Mouse (Mus musculus) common myeloid progenitor, adult 5-6 weeks (primary cell): ENCODE results near the gene Tuba1b. TPM values are rescaled to one million over a fixed set of nuclear protein-coding genes. Genes with fewer than 3 reads are reported as not detected.
"Not testable (repeated sequence)": the region's sequence is repeated elsewhere in the genome, so short reads cannot be mapped to it uniquely, and the experiment has no call there.

ENCODE experiments used
- ATAC-seq: replicated peaks from 2 replicates; pipeline ENCODE4 v1.8.0; 2016; ENCODE audit warnings: low read depth, mild to moderate bottlenecking, moderate TSS enrichment, inconsistent platforms; ENCODE audit not compliant: poor library complexity, severe bottlenecking
- total RNA-seq: library from RNA; stranded (forward); fragments of 200-1000, 187-1606 nt; gene quantifications from 2 replicates; pipeline ENCODE4 v1.2.3, GENCODE M21; 2017

The Tuba1b gene
- 776 and 824 TPM in 2 replicates for total RNA-seq

- peak; percentile 72 for ATAC-seq
These were observed at the start of gene Tuba1b for GRCm38 (mm10) chr15:98934217-98934839. Tuba1b (minus strand) TSS chr15:98934565.

- ATAC-seq, result no peak
These were observed 49.2 kb upstream of the Tuba1b start for GRCm38 (mm10) chr15:98983431-98984081.

DNA sequence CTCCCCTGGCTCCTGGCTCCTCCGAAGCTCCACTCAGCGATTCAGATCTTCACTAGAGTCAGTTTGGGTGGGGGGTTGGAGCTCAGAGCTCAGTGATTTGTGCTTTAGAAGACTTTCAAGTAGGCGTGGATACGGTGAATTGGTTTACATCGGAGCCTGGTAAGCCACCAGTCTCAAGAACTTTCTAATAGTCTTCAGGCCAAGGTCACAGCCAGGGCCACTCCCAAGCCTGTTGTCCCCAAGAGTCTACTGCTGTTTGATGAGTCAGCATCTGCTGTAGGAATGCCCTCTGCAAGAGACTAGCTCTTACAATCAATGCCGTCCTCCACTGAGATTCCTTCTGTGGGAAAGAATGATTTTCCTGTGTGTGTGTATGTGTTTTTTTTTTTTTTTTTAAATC, 47.7 kb upstream of the Tuba1b start:
- no peak for ATAC-seq

GRCm38 (mm10) chr15:98980012-98980614, 45.7 kb upstream of the Tuba1b start:
- no peak for ATAC-seq

DNA sequence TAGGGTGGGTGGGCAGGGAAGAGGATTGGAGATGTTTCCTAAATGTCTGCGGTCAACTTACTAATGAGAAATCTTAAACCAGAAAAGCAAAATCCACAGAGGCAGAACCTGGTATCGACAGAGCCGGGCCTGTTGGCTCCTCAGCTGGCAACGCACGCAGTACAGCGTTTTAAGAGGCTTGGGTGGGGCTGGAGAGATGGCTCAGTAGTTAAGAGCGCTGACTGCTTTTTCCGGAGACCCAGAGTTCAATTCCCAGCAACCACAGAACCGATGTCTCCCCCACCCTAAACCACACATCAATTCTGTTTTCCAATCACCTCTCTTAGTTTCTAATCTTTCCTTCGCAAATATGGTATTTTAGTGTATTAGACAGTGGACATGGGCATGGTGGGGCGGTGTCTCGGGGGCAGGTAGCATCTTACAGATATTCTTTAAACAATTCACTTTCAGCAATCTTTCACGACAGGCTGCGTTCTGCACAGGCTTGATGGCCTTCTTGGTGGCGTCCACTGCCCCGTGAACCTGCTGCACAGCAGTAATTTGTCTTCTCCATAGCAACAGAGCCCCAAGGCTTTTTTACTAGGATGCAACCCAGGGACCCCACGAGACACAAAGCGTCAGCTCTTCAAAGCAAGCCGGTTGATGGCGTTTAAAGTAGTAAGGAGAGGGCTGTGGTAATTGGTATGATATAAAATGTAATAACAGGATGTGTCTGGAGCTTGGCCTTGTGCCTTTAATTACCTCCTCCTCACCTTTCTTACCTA, 44.2 kb upstream of the Tuba1b start:
- ATAC-seq, result no peak

GRCm38 (mm10) chr15:98977759-98978408, 43.5 kb upstream of the Tuba1b start:
- ATAC-seq, result no peak

DNA sequence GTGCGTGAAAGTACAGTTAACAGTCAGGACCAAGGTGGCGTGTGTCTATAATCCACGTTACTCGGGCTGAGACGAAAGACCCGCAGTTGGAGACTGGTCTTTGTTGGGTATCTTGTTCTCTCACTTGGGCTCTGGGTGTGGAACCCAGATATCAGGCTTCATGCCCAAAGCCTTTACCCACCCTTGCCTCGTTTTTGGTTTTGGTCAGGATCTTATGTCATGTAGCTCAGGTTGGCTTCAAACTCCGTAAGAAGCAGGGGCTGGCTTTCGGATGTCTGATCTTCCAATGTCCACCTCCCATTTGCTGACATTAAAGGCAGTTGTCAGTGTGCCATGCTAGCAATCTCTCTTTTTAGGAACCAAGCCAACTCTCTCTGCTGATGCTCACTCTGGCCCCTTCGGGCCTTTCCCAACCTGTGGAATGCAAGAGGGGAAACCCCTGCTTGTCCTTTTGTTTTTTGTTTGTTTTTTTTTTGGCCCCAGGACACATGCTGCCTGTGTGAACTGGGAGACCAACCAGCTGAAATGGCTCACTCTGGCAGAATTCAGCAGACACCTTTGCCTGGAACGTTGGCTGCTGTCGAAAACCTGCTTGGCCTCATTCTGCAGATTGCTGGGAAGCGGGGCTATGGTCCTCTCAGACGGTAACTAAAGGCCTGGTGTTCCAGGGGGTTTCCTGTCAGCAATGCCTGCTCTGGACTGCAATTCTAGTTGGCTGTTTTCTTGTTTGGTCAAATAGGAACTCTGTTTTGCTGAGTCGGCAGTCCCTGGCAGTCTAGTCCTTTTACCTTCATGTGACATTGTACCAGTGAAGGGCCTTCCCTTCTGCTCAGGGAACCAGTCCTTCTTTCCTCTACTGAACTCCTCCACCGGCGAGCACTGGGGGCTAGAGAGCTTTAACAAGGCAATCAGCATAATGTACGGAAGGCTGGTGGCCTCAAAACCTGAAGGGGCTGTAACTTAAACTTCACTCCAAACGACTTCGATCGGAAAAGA, 42.7 kb upstream of the Tuba1b start:
- ATAC-seq, result no peak

DNA sequence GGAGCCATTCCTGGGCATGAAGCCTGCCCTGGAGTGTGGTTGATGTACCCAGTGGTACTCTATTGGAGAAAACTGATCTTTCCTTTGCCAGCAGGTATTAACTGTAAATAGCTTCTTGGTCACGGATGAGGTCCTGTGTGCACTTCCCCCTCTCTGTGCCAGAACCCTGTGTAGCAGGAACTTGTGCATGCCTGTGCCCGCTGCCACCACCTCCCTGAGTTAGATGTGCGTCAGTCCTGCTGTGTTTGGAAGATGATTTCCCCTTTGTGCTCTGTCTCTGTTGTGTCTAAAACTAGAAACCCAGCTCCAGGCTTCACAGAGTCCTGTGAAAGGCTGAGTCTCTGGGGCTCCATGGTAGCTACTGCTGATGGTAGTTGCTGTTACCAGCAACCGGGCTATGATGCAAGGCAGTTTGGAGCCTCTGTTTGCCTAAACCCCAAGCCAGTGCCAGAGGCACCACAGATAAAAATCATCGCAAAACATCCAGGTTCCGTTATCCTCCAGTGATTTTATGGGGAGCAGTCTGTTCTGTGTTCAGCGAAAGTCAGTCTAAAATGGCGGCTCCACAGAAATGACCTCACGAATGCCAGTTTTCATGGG, 38.8 kb upstream of the Tuba1b start:
- ATAC-seq, result no peak

- not testable (repeated sequence) for ATAC-seq
These were observed 37.4 kb upstream of the Tuba1b start for GRCm38 (mm10) chr15:98971576-98972320.

GRCm38 (mm10) chr15:98971111-98971510, 36.7 kb upstream of the Tuba1b start:
- ATAC-seq, result no peak

DNA sequence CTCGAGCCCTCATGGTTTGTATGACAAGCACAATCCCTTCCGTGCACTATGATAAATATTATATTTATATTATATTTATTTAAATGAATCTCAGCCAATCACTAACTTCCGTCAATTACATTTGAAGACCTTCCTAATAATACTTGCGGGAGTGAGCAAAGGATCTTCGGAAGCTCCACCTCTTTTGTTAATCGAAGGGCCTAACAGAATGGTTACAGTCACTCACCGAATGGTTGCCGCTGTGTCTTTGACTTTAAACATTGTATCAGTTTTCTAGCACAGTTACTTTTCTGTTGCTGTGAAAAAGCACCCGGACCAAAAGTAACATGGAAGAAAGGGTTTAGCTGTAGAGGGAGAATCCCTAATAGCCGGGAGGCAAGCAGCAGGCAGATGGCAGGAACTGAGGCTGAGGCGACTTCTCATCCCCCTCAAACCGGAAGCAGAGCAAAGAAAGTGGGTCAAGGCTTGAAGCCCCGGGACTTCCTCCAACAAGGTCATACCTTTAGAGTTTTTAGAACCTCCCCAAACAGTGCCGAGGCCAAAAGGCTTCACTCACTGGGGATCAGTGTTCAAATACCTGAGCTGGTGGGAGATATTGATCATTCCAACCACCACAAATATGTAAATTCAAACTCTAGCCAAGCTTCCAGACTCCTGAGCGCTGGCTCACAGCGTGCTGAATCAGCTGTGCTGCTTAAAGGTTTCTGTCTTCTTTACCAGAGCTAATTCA, 35.2 kb upstream of the Tuba1b start:
- ATAC-seq, result no peak

DNA sequence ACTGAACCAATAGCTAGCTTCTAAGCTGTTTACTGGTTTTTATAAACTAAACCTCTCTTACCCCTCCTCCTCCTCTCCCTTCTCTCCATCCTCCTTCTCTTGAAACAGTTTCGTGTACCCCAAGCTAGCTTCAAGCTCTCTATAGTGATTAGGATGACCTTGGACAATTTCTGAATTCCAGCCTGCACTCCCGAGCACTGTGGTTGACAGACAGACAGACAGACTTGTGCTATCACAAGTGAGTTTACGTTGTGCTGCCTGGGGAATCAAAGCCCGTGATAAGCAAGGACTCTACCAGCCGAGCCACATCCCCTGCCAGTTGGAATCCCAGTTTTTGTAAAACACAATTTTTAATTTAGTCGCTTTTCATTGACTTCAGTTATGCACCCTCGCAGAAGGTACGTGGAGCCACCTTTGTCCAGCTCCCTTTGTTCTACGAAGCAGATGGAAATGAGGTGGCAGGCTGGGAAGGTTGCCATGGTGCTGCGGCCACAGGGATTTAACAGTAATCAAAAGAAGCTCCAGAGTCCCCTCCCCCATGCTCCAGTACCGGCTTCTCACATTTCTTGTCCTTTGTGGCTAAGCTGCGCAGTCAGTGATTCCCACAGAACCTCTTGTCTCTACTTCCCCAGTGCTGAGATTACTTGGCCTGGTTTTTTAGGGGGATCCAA, 34.5 kb upstream of the Tuba1b start:
- ATAC-seq, result no peak

DNA sequence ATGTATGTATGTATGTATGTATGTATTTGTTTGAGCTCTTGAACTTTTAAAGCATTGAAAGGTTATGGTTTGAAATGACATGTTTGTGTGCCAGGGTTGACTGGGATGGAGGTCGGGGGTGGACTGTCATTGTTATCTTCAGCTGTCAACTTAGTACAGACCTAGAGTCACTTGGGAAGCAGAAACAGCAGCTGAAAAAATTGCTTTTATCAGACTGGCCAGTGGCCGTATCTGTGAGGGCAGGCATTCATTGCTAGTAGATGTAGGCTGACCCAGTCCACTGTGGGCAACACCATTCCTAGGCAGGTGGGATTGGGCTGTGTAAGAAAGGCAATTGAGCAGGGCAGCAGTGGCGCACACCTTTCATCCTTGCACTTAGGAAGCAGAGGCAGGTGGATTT, 25.2 kb upstream of the Tuba1b start:
- ATAC-seq, result no peak

DNA sequence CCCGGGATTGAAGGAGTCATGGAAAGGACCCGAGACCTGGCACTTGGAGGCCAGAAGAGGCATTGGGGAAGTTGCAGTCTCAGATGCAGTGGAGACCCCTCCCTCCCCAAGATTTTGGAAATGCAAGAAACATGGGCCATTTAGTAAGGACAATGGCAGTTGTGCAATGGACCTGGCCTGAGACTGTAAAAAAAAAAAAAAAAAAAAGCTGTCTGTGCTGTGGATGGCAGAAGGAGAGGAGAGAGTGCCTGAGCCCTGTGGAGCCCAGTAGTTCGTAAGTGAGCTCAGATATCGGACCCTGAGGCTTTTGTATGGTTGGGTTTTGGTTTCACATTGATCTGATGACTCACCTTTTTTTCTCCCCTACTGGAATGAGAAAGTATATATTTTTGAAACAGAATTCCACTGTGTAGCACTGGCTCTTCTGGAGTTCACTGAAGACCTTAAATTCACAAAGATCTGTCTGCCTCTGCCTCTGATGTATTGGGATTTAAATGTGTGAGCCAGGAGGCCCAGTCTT, 24.6 kb upstream of the Tuba1b start:
- 0 out of 2 replicates have a peak, but pooled peaks have one; percentile 29 for ATAC-seq

GRCm38 (mm10) chr15:98957475-98957874, 23.1 kb upstream of the Tuba1b start:
- ATAC-seq, result no peak

DNA sequence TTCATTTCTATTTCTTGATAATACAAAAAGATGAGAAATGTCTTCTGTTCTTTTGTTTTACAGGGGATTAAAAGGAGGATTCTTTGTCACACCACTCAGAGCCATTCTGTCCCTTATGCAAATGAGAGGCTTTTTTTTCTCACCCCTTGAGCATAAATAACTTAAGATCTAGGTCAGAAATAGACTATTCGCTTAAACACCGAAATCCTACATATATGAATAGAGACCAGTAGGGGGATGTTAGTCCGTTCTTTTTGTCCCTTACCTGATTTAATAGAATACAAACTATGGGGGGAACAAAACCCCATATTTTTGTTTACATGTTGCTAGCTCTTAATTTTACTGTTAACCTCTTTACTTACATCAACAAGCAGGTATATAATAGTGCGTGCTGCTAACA, 21.6 kb upstream of the Tuba1b start:
- ATAC-seq, result no peak

DNA sequence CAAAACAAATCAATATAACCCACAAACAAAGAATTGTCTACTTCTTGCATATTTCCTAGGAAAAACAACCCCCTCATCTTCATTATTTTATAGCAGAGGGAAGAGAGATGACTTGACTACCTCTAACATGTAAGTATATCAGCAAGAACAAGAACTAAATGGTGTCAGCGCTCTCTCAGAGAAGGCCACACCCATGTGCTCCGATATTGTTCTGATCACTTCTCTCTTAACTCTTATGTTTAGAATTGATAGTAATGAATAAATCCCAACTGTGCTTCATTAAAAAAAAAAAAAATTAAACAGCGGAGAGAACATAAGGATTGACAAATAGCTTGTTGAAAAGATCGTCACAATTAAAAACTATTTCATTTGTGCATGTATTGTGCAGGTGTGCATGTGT, 21.0 kb upstream of the Tuba1b start:
- no peak for ATAC-seq
